Mouse (Mus musculus) testis, adult 2 months (tissue): ENCODE measurements around the gene Plcb4.

Experiments
- CTCF ChIP-seq: fragments of 200-500 bp; IDR thresholded peaks from 2 replicates; pipeline ENCODE4 v1.5.1; 2012; ENCODE audit warnings: low read depth, mild to moderate bottlenecking, inconsistent platforms, low read length, moderate library complexity; ENCODE audit not compliant: control insufficient read depth, insufficient read depth, insufficient replicate concordance
- POLR2A ChIP-seq: fragments of 200-500 bp; IDR thresholded peaks from 2 replicates; pipeline ENCODE4 v1.6.1; 2012; ENCODE audit warnings: low read depth, mild to moderate bottlenecking, inconsistent platforms, low read length, moderate library complexity; ENCODE audit not compliant: control insufficient read depth

GRCm38 (mm10) chr2:135929021-135929720 is 270.4 kb downstream of the Plcb4 start:
- TF ChIP-seq POLR2A (no peak), CTCF (no peak)
